Mouse (Mus musculus) naive thymus-derived CD4-positive, alpha-beta T cell, adult 2 months (primary cell): Measurements from ENCODE around the gene Ppp1r13l.

Experiments used
- DNase-seq: peaks from one replicate; pipeline ENCODE4 v3.0.0-alpha.2; 2011; ENCODE audit warnings: low read depth

Ppp1r13l gene

GRCm38 (mm10) chr7:19359299-19359891, at the start of gene Ppp1r13l, which contains the start of gene Cd3eap:
Ppp1r13l (plus strand) TSS chr7:19359749.
Cd3eap (minus strand) TSS chr7:19359483.
- peak; percentile 92 for DNase-seq

DNA sequence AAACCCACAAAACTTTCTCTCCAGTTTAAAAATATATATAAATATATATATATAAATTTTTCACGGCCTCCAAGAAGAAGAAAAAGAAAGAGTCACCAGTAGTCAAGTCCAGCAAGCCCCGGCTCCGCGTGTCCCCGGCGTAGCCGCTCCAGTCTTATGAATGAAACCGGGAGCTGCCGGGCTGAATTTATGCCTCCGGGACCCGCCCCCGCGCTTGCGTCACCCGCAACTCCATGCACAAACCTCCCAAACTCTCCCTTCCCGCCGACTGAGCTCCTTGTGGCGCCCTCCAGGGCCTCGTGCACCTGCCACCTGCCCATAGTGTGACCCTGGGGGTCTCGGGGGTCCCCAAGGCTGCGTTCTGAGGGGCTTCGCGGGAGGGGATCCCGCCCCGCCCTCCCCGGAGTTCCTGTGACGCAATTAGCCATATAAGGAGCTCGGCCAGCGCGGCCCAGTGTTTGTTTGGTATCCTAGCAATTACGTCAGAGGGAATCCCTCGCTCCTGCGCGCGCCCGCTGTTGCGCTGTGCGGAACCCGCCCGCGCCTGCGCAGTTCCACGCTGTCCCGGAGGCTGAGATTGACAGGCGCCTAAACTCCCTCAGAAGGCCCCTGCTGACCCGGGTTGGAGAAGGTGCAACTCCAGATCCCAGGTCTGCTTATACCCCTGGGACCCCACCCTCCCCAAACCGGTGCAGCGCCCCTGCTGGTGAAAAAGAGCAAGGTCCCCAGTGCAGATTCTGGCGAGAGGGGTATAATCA, 49.5 kb upstream of the Ppp1r13l start, which contains the start of gene Fosb:
TSS of gene Fosb (minus strand) at position 168 of the 758 bp plus-strand sequence.
- DNase-seq: peak; percentile 99

GRCm38 (mm10) chr7:19311991-19312390, 47.6 kb upstream of the Ppp1r13l start:
- no peak for DNase-seq

- no peak for DNase-seq
Observed at GRCm38 (mm10) chr7:19314033-19314432, 45.5 kb upstream of the Ppp1r13l start.

DNA sequence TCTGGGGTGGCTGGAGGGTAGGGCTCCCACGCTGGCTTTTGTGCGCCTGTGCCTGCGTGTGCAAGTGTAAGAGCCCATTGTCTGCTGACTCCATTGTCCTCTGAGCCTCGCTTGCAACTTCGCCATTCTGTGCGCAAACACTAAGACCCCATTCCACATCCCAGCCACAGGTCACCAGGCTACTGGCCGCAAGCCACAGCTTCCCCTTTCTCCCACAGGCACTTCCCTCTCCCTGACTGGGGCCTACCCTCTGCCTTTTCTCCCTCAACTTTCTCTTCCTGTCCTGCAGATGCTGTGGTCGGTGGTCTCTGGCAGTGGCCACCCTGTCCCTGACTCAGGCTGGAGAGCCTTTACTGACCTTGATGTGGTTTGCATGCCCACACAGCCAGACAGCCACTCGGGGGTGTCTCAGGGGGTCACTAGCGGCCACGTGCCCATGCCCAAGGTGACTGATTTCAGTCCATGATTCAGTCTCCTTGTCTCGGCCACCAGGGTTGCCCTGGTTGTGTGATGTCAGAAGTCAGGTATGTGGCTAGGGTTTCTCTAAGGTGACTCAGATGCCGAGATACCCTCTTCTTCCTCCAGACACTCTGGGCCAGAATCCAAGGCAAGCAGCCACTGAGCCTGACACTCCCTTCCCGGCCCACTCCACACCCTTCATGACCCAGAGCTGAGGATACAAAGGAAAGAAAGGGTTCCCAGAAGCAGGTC, 42.9 kb upstream of the Ppp1r13l start:
- no peak for DNase-seq

GRCm38 (mm10) chr7:19318201-19318600, 41.3 kb upstream of the Ppp1r13l start:
- no peak for DNase-seq

DNA sequence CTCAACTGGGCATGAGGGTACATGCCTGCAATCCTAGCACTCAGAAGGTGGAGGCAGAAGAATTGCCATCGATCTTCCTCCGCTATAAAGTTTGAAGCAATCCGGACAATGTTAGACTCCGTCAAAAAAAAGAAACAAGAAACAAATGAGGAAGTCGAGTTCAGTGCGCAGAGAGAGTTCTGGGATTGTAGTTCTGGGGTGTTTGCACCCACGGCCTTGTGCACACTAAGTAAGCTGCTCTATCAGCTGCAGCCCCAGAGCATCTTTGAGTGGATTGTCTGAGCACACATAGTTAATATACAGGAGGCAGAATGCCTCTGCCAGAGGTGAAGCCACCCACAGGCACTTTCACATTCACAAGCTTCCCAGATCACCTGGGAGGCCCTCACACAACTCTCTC, 40.9 kb upstream of the Ppp1r13l start:
- no peak for DNase-seq

DNA sequence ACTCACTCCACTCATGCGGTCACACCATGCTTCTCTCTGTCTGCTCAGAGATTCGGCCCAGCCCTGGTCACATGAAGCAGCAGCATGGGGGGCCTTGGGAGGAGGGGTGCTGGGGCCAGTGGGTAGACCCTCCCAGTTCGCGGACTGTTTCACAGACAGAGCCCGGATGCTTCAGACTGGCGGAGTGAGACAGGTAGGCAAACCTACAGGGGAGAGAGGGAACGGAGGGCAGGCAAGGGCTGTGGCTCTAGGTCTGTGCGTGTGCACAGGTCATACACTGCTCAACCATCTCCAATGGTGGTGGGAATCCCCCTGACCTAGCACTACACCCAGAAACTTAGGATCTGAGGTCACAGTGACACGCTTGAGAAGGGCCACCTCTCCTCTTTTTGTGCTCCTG, 40.1 kb upstream of the Ppp1r13l start:
- DNase-seq: no peak

- peak; percentile 98 for DNase-seq
Observed at GRCm38 (mm10) chr7:19319906-19320305, 39.6 kb upstream of the Ppp1r13l start.

DNA sequence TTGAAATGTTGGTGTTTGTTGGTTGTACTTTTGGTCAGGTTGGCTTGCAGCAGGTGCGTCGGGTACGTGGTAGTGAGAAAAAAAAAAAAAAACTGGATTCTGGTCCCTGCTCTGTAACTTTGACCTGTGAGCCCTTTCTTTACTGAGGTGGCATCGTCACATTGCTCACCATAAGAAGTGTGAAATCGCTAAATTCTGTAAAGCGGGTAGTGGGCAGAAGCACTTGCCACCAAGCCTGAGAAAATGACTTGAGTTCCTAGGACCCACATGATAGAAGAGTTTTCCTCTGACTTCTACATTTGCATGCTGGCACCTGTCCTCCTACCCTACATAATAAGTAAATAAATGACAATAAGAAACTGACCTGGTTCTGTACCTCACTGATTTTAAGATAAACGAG, 38.9 kb upstream of the Ppp1r13l start:
- DNase-seq: peak; percentile 55

DNA sequence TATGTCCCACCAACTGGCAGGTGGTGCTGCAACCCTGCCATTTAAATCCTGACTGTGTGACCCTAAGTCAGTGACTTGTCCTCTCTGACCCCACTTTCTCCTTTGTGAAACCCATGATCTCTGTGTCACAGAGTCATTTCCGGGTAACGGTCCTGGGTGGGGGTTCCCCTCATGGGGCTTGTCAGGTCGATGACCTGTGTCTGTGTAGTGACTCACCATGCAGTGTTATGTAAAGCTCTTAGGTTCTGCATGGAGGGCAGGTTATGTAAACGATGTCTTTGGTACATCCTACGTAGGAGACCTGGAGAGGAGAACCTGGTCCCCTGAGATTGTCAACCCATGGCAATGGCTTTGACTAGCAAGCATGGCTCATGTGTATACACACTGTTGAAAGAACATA, 38.1 kb upstream of the Ppp1r13l start:
- DNase-seq: peak; percentile 67

DNA sequence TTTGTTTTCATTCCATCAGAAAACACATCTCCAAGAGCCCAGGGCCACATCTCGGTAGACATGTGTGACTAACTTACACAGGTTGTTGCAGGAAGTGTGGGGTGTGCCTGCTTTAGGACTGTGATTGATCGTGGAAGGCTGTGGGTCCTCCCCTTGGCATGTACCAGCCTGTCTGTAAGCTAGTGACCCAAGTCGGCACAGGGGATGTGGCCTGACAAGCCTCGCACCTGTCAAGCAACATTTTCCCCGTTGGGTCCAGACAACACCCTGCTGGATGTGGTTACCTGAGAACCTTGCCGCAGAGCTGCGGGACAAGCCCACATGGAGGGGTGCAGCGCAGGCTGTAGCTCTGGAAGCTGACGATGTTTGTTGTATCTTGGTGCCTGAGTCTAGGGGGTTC, 37.1 kb upstream of the Ppp1r13l start:
- peak; percentile 42 for DNase-seq

DNA sequence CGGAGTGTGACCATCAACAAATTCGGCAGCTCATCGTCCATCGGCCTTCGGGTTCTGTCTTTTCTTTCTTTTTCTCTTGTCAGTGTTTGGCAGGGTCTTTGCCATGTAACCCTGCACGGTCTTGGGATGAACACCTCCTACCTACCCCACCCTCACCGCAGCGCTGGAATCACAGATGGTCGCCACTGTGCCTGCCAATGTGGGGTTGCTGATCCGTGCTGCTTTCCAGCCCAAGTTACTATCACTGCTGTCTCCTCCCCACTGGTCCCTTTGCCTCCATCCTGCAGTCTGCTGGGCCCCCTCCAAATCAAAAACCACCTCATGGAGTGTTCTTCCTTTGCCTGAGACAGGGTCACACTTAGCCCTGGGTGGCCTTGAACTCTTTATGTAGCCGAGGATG, 35.3 kb upstream of the Ppp1r13l start:
- DNase-seq: no peak

DNA sequence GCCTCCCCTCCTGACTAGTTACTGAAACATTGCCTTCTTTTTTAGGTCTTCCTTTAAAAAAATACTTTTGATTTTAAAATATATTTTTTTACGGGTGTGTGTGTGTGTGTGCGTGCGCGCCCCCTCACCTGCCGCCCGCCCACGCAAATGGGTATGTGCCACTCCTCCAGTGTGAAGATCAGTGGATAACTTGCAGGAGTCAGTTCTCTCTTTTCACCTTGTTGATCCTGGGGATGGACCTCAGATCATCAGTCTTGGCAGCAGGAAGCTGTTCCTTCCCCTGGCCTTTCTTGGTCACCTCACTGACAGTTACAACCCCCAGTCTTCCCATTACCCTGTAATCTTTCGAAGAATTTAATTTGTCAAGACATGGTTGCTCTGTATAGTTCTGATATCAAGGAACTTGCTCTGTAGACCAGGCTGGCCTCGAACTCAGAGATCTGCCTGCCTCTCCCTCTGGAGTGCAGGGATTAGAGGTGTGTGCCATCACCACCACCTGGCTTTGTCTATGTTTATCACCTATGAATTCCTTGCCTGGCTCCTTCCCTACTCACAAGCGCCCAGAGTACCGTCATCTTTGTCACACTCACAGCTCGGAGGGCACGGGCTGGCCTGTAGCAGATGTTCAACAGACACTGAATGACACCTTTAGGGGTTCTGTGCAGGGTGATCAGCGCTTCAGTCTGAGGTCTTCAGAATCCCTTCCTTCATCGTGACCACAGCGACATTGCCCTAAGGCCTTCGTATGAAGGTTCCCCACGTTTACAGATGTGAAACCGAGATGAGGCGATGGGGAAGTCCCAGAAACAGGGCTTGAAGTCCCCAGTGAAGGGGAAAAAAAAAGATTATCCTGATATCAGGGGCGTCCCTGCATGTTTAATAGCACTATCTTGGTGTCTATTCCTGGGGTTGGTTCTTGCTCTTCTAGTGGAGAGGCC, 34.0 kb upstream of the Ppp1r13l start:
- DNase-seq: peak; percentile 57

GRCm38 (mm10) chr7:19326359-19326758, 33.2 kb upstream of the Ppp1r13l start:
- DNase-seq: peak; percentile 81

- peak; percentile 44 for DNase-seq
Observed at GRCm38 (mm10) chr7:19327128-19327527, 32.4 kb upstream of the Ppp1r13l start.

- DNase-seq: no peak
Observed at GRCm38 (mm10) chr7:19327782-19328181, 31.8 kb upstream of the Ppp1r13l start.

- DNase-seq: peak; percentile 60
Observed at GRCm38 (mm10) chr7:19328425-19328824, 31.1 kb upstream of the Ppp1r13l start.

- DNase-seq: no peak
Observed at GRCm38 (mm10) chr7:19331910-19332309, 27.6 kb upstream of the Ppp1r13l start.

DNA sequence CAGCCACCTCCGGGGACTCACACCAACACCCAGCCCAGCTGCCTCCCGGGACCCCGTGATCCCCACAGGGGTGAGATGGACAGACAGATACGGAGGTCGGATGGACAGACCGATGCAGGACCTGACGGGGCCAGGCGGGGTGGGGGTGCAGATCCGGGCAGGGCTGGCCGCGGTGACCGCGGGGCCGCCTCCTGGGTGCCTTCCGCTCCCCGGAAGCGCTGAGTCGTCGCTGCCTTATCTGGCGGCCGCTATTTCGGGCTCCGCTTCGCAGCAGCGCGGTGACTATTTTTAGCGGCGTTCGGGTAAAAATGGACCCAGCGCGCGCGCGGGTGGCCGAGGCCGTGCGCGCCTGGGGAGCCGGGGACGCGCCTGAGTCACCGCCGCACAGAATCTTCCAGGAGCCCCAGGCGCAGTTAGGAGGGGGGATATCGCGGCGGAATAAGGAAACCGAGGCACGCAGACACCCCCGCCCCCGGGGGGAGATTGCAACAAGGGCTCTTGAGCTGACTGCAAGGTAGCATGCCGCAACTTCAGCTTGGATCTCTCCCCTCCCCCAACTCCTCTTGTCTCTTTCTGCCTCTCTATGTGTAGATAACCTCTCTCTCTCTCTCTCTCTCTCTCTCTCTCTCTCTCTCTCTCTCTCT, 26.7 kb upstream of the Ppp1r13l start:
- peak; percentile 84 for DNase-seq

- DNase-seq: no peak
Observed at GRCm38 (mm10) chr7:19335583-19335982, 24.0 kb upstream of the Ppp1r13l start.
